Mouse (Mus musculus): ENCODE data around the gene Chac1.

Chac1 gene

GRCm38 (mm10) chr2:119350555-119351486 is at the start of gene Chac1:
TSS of gene Chac1 (plus strand) at chr2:119351229.
- DNase-seq, result peak; percentile 89

GRCm38 (mm10) chr2:119302876-119303275 is 48.2 kb upstream of the Chac1 start:
- DNase-seq, result no peak

- DNase-seq, result no peak
Measured at GRCm38 (mm10) chr2:119304391-119304790, 46.6 kb upstream of the Chac1 start.

- DNase-seq, result peak; percentile 92
Measured at GRCm38 (mm10) chr2:119304798-119305208, 46.2 kb upstream of the Chac1 start.

GRCm38 (mm10) chr2:119311544-119311943 is 39.5 kb upstream of the Chac1 start:
- peak; percentile 63 for DNase-seq

- no peak for DNase-seq
Measured at GRCm38 (mm10) chr2:119312380-119312958, 38.6 kb upstream of the Chac1 start.

GRCm38 (mm10) chr2:119313780-119314479 is 37.1 kb upstream of the Chac1 start:
- peak; percentile 64 for DNase-seq

GRCm38 (mm10) chr2:119314742-119315310 is 36.2 kb upstream of the Chac1 start:
- DNase-seq, result peak; percentile 77

- DNase-seq, result no peak
Measured at GRCm38 (mm10) chr2:119318043-119318710, 32.9 kb upstream of the Chac1 start.

GRCm38 (mm10) chr2:119320571-119320970 is 30.5 kb upstream of the Chac1 start:
- no peak for DNase-seq

GRCm38 (mm10) chr2:119321771-119322586 is 29.1 kb upstream of the Chac1 start:
- DNase-seq, result no peak

- no peak for DNase-seq
Measured at GRCm38 (mm10) chr2:119322587-119323300, 28.3 kb upstream of the Chac1 start.

- DNase-seq, result no peak
Measured at GRCm38 (mm10) chr2:119323866-119324575, 27.0 kb upstream of the Chac1 start.

- DNase-seq, result peak; percentile 67
Measured at GRCm38 (mm10) chr2:119324576-119325318, 26.3 kb upstream of the Chac1 start.

- peak; percentile 90 for DNase-seq
Measured at GRCm38 (mm10) chr2:119325568-119326143, 25.4 kb upstream of the Chac1 start, which contains the start of gene Dll4. TSS of gene Dll4 (plus strand) at chr2:119325784.

- no peak for DNase-seq
Measured at GRCm38 (mm10) chr2:119326161-119327101, 24.6 kb upstream of the Chac1 start.

GRCm38 (mm10) chr2:119327102-119327480 is 23.9 kb upstream of the Chac1 start:
- peak; percentile 82 for DNase-seq

All from lung, postnatal 10 days (tissue).